Mouse (Mus musculus): ENCODE measurements around the gene Cish.

The Cish gene

DNA sequence AAGGTAGTCTGAATTCAATTTTAAA, at the start of gene Cish:
Cish (plus strand) TSS at position 11 of the 25 bp plus-strand sequence.
- DNase-seq (ENCODE audit: low spot score in 2 of 2), result no peak

DNA sequence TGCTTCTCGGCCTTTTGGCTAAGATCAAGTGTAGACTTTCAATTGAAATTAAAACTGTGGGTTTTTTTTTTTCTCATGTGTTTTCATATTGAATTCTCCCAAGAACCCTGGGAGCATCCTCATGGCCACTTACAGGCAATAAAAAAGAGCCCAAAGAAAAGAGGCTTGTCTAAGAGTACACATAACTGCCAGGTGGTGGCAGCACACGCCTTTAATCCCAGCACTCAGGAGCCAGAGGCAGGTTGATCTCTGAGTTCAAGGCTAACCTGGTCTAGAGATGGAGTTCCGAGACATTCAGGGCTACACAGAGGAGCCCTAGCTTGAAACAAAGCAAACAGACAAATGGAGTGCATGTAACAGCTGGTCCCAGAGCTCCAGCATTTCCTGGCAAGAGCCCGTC, 49.7 kb upstream of the Cish start:
- DNase-seq (ENCODE audit: low spot score in 2 of 2), result no peak

DNA sequence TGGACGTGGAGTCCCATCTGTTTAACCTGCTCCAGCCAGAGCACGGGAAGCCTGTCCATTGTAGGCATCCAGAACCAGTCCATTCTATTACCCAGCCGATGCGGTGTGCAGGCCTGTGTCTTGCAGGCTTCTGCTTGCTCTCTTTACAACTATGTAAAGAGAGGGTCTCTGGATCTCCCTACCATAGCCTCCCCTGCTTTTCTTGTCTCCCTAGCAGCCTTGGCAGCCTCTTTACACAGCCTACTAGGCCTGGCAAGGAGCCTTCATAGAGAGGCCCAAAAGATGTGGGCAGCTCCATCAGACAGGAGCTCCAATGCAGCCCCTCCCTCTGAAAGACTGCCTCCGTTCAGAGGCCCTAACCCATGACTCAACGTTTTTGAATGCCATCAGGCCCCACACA, 46.7 kb upstream of the Cish start:
- DNase-seq (ENCODE audit: low spot score in 2 of 2), result no peak

DNA sequence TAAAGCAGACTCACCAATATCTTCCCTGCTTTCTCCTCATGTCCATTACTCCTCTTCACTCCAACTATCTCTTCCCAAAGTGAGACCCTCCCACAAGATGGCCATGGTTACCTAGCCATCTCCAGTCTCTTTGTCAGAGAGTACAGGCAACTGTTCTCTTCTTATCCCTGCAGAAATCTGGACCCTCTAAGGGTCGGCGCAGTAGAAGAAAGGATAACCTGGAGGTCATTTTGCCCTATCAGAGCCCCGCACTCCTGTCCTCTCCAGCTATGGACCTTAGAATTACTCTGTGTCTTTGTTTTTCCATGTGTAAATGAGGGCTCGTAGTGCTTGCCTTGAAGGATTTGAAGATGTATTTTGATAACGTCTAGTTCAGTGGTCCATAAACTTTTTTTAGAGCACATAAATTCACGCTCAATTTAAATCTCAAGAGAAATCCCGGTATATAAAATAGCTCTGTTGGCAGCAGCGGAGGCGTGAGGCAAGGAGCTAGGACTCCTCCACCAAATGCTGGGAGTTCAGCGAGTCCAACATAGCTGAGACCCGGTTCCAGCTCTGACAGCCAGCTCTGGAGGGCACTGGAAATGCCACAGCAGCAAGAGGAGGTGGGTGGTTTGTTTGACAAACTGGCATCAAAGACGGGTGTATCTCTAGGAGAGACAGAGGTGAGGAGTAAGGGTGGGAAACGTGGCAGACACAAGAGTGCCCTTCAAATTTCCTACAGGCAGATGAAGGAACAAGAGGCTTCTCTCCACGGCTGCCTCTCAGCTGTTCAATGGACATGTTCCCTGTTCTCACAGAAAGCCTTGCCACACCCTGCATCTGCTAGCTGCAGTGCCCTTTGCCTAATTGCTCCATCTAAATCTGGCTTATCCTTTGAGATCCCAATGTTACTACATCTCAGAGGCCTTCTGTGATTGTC, 45.1 kb upstream of the Cish start:
- no peak for DNase-seq (ENCODE audit: low spot score in 2 of 2)

DNA sequence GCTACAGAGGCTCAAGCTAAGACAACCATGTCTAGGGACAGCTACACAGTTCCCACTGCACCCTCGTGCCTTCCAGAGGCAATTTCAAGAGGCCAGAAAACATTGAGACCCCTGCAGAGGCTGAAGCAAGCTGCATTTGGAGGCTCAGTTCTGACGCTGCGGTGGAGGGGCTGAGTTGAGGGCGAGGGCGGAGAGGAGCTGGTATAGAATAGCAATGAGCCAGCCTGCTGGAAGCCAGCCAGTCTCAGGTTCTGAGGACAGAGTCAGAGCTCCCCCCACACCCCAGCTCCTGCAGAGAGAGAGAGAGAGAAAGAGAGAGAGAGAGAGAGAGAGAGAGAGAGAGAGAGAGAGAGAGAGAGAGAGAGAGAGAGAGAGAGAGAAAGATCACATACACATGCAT, 43.7 kb upstream of the Cish start:
- no peak for DNase-seq (ENCODE audit: low spot score in 2 of 2)

DNA sequence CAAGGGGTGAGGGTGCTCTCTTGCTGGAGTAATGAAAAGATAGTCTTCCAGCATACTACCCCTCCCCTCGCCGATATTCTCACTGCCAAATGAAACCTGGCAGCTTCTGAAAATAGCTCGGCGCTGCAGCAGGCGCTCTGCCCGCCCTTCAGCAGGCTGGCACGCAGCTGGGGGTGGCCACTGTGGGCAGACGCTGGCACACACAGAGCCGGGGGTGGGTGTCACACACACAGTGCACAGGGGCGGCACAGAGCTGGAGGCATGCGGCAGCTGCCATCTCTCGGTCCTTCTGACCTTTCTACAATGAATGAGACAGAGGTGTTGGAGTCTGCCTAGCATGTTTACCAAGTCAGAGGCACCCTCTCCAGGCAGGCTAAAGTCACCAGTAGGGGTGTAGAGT, 41.4 kb upstream of the Cish start:
- no peak for DNase-seq (ENCODE audit: low spot score in 2 of 2)

DNA sequence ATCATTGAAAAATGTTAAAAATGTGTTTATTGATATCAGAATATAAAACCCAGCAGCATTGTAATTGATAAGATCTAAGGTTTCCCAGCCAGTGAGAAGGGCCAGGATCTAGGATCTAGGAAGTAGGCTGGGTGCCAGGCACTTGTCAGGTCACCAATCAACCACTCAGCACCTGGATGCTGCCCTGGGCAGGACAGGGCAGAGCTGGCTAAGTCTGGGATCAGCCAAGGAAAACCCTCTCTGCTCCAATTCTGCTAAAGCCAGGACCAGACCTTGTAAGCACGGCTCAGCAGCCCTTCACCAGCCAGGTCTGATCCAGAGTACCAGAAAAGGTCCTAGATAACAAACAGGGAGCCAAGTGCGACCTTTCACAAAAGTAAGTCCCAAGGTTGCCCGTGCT, 40.9 kb upstream of the Cish start:
- no peak for DNase-seq (ENCODE audit: low spot score in 2 of 2)

DNA sequence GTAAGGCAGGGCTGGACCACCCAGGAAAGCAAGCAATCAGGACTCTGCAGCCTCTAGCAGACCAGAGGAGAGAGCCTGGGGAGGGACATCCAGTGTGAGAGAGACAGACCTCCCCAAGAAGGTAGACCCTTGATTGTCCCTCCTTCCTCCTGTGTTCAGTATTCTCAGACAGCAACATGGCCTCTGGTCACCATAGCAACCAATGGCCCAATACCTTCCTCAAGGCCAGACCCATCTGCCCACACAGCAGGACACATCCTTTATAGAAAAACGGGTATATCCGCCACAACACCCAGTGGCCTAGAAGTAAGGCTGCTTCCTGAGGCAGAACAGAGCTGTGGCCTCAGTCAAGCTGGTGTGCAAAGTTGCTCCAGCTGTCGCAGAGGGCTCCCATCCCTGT, 40.2 kb upstream of the Cish start:
- no peak for DNase-seq (ENCODE audit: low spot score in 2 of 2)

DNA sequence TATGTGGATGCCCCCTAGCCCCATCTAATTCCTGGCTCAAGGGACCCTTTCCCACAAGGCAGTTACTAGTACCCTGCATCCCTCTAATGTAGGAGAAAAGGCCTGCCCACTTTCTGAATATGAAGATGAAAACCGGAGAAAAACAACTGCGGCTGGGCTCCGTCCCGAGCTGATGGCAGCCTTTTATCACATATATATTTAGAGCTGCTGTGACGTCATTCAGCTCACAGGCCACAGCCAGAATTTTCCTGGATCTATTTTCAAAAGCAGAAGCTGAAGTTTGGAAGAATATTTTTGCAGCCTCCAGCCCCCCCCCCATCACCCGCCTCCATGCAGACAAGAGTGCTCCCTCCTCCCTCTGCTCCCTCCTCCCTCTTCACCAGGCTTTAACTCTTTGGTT, 36.3 kb upstream of the Cish start:
- no peak for DNase-seq (ENCODE audit: low spot score in 2 of 2)

DNA sequence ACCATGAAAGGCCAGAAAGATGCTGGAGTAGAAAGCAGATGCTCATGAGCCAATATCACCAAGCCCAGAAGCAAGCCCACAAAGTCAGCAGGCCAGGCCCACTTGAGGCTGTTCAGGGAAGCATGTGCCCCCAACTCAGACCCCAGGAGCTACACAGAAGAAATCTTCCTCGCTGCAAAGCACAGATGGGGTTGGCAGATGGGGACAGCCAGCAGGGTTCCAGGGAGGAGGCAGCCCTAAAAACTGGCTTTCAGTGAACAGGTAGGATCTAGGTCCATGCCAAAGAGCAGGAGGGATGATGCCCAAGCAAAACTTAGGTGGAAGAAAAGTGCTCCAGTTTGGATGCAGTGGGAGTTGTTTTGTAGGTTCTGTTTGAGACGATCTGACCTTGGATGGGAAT, 35.4 kb upstream of the Cish start:
- no peak for DNase-seq (ENCODE audit: low spot score in 2 of 2)

DNA sequence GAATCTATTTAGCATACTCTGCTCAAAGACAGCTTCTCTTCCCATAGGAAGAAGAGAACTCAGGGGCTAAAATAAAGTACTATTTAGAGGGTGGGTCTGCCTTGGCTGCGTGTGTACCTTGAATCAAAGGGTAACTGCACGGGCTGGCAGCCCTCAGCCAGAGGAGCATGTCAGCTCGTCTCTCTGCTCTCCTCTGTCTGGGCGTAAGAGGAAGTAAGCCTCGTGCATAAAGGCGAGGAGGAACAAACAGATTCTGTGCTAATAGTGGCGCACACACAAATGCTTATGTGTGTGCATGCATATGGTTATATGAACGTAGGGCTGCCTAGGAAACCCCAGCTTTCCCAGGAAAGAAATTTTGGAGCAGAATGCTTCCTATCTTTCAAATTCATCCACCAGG, 35.0 kb upstream of the Cish start:
- DNase-seq (ENCODE audit: low spot score in 2 of 2), result no peak

DNA sequence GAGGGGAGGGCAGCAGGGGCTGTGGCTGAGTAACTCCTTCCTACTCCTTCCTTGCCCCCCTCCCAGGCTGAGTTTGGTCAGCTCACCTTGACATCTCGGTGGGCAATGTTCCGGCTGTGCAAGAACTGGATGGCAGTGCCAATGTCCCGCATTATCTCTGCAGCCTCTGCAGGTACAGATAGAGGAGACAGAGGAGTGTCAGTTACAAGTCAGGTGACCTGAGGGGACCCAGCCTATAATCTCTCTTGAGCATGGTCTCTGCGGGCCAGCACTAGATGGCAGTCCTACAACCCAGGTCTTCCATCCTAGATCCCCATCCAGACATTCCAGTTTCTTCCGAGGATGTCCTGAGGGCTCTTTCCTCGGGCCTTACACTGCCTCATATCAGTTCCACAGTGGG, 34.0 kb upstream of the Cish start:
- DNase-seq (ENCODE audit: low spot score in 2 of 2), result no peak

DNA sequence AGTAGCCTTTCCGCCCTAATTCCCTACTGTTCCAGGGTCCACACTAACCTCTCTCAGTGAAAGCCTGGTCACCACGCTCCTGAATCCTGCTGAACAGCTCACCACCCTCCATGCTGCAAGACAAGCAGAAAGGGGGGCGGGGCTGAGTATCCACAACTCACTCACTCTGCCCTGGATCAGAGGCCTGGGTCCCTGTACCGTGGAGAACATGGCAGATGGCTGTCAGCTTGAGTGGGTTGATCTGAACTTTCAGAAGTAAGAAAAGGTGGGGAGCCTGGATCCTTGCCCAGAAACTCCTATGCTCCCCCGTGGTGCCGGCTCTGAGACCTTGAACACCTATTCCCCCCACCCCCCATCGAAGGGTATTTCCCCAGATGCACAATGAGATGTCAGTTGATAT, 33.5 kb upstream of the Cish start:
- DNase-seq (ENCODE audit: low spot score in 2 of 2), result no peak

DNA sequence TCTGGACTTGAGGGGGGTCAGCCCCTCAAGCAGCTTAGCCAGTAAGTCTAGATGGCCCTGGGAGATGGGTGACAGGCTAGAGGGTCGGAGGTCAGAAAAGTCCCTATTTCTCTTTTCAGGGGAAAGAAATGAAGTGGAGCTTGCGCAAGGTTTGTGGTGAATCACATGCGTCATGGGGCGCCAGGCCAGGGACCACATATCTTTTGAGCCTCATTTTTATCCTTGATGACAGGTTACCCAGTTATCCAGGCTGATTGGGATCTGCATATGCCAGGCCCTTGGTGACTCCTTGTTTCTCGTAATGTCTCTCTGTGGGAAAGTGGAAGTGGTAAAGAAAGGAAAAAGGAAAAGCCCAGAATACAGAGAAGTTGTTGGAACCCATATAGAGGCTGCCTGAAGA, 31.9 kb upstream of the Cish start:
- no peak for DNase-seq (ENCODE audit: low spot score in 2 of 2)

DNA sequence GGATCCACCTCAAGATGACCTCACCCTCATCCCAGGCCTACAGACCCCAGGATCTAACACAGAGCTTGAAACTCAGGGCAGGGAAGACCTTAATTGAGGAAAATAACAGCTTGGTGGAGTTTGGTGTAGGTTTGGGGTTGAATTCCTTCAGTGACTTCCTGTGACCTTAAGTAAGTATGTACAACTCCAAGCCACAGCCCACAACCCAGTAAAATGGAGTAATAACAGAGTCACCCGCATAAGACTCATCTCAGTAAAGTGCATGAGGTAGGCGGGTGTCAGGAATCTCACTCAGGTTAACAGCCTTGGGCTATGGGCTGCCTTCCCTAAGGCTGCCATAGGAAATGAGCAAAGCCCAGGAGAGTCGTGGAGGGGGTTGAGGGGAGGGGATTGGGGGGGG, 31.1 kb upstream of the Cish start:
- no peak for DNase-seq (ENCODE audit: low spot score in 2 of 2)

DNA sequence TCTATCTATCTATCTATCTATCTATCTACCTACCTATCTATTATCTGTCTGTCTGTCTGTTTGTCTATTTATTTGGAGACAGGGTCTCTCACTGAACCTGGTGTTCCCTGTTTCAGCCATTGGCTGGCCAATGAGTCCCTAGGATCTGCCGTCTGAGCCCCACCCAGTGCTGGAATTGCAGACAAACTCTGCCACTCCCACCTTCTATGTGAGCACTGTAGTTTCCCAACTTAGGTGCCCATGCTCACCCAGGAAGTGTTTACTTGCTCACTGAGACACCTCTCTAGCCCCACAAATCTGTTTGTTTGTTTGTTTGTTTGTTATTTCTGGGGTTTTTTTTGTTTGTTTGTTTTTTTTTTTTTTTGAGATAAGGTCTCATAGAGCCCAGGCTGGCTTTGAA, 28.8 kb upstream of the Cish start:
- DNase-seq (ENCODE audit: low spot score in 2 of 2), result no peak

DNA sequence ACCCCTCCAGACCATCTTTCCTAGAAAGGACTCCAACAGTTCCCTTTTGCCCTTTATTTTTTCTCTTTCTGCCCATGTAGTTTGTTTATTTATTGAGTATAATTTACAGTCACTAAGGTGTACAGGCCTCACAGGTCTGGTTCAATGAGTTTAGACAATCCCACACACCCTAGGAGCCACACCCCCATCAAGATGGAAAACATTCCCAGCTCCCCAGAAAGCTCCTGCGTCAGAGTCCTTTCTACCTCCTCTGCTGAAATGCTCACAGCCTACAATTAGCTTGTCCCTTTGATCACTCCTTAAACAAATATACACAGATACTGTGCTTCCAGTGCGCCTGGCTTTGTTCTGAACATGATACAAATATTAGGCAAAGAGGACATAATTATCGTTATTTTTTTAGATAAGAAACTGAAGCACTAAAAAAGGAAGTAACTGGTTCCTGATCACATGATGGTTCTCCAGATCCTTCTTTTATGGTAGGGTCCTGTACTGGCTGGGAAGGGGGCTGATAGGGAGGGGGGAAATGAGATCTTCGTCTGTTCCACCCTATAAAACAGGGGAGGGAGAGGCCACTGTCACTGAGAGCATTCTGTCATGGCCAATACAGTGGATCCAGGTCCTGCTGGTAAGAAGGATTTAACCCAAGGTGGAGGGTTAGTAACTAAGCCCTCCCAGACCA, 28.0 kb upstream of the Cish start:
- no peak for DNase-seq (ENCODE audit: low spot score in 2 of 2)

DNA sequence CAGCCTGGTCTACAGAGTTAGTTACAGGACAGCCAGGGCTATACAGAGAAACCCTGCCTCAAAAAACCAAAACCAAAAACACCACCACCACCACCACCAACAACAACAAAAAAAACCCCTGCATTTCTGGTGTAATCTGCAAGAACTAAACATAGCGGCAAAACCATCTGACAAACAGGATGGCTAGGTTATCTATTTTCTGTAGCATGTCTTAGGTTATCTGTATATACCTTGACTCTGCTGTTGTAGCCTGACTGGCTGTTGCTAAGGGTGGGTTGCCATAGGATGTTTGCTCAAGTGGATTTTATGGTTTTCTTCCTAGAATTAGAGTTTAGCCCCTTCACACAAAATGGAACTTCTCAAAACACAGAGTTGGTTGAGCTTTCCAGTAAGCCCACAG, 26.1 kb upstream of the Cish start:
- no peak for DNase-seq (ENCODE audit: low spot score in 2 of 2)

DNA sequence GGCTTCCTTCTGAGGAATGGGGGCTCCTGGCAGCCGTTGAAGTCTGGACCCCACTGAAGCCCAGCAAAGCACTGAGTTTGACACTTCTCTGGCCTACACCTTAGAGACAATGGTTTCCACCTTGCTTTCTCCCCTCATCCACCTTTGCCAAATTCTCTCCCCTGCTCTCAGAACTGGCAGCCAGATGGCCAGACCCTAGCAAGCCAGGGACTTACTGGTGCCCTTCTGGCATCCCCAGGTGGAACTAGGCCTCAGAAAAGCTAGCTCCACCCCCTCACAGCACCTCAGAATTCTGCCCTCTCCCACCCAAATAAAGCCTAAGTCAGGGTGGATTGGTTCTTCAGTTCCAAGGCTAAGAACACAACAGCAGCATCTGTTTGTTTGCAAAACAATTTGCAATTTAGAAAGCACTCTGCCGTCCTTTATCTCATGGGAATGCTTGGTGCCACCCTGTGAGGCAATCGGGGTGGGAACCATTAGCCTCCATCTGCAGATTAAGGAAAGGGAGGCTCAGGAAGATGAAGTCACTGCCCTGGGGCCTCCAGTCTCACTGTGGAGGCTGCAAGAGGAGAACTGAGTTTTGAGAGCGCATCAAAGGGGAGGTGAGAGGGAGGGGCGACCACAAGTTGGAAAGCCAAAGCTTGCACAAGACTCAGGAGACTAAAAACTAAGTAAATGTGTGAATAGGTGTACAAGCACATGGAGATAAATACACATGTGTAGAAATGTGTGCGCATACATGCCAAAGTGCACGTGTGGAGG, 24.5 kb upstream of the Cish start:
- no peak for DNase-seq (ENCODE audit: low spot score in 2 of 2)

DNA sequence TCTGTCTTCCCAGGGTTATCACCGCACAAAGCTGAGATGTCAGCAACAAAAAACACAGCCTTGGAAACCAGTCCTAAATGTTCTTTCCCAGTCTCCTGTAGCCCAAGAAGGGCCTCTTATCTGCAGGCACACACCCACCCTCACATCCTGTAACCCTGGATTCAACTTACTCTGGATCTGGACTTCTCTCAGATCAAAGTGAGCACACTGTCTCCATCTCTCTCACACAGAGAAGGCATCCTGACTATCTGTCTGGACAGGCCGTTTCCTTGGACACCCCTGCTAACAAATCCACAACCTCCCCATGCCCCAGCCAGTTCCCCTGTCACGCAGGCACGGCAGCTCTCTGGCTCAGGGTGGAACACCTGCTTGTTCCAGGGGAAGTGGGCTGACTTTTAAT, 23.5 kb upstream of the Cish start:
- no peak for DNase-seq (ENCODE audit: low spot score in 2 of 2)

DNA sequence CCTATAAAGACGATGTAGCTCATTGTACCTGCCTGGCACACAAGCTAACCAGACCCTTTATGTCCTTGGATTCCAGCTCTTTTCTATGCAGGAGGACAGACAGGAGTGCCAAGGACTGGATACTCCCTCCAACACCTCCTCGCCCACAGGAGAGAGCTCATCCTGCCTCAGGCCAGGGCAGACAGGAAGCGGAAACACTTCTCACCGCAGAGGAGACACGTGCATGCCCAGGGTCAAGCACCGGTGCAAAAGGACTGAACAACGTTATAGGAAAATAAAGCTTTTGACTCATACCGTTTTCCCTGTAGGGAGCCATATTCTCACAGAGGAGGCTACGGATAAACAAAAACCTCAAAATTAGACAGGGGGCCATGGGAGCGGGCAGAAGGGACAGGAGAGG, 22.6 kb upstream of the Cish start:
- no peak for DNase-seq (ENCODE audit: low spot score in 2 of 2)

DNA sequence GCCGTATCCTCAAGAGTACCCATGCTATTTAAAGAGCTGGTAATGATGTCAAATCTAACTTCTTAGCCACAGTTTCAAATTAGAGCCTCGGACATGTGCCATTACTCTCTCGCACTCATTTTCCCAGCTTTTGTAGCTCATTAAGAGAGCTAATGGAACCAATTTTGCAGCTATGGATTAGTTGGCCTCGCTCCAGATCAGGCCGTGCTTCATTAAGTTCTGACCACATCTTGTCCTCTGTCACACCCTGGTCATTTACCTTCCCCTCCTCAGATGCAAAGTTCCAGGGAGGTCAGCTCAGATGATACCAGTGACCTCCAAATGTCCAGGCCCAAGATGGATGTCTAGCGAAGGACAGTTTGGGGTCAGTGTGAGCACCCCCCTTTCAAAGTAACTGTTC, 21.1 kb upstream of the Cish start:
- DNase-seq (ENCODE audit: low spot score in 2 of 2), result no peak

DNA sequence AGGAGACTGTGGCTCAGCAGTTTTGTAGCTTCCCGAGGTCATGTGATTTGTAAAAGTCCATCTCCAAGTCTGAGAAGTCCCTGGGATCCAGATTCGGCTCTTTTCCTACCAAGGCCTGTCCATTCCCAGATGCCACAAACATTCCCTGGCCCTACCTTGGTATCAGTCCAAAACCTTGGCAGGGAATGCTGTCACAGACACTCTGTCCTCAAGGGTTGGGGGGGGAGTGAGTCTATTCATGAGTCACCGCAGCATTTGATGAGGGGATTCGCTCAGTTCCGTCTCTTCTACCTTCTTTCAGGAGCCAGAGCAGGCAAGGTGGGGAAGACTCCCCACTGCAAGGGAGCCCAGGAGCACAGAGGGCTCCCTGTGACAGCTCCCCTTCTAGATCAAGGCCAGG, 20.1 kb upstream of the Cish start:
- no peak for DNase-seq (ENCODE audit: low spot score in 2 of 2)

DNA sequence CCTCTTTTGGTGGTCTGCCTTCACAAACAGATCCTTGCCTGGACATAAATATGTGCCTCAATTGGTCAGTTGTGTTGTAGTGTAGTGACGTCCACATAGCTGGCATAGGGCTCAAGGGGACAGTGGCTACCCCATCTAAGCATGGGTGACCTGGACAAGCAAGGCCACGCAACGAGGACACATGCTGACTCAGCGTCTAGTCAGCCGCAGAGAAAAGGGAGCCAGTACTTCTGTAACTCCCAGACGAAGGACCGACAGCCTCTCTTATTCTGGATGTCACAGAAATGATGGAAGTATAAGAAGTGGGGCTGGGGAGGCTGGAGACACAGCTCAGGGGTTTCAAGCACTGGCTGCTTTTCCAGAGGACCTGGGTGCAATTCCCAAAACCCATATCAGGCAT, 18.2 kb upstream of the Cish start:
- DNase-seq (ENCODE audit: low spot score in 2 of 2), result no peak

Data from urinary bladder, adult 18-20 months (tissue).